Mouse (Mus musculus): Measurements from ENCODE around the gene A930004D18Rik.

A930004D18Rik gene

DNA sequence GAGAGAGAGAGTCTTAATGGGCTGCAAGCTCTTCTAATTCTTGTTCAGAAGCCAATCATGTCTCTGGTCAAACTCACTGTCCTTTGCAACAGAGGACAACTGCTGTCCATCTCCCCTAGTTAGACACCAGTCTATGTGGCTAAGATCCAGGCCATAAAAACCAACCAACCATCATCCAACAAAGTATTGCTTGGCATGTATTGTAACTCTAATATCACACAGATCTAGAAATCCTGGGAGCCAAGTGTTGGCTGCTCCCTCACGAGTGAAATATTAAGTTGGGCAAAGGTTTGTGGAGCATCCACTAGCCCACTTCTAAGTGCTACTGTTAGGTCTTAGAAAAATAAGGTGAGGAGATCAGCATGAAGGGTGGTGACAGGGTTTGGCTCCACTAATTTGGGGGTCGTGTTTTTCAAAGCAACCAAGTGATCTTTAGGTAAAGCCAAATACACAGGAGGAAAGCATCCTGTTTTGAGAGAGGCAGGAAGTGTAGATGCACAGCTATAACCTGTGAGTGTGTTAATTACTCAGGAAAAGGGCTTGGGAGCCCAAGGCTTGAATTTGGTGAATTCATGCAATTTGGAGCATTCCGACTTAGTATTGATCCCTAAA is 710 bp upstream of the A930004D18Rik start:
- DNase-seq (ENCODE audit: low read depth in 2 of 2, low spot score in 2 of 2), result no peak

DNA sequence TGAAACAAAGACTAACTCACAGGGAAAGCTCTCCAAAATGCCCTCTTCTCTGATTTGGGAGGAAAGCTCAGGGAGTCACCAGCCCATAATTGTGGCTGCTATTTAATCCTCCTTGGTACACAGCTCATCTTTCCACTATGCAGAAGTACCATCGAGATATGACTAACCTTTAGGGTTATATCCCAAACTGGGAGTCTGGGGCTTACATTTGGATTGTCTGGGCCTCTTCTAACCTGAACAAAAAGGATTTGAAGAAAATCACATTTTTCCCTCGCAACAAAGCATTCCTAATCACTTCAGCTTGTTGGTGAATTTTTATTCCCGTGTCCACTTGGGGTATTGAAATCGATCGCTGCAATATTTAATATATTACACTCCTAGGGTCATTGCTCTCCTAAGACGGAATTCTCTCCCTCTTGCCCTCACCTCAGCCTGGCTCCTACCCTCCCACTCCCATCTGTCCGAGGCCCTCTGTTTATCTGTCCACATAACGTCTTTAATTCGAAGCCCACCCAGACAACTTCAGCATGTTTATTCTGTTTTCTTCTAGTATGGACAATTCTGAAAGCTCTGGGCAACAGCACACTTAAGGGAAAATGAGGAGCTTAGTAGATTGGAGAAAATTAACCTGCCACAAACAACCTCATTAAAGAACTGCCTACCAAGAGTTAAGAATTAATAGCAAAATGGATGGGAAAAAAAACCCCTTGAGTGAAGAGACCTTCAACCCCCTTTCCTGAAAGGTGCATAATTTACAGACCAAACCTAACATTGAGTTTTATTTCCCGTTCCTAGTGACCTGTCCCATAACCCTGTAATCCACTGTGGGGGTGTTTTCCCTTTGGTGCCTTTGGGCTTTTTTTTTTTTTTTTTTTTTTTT is 2.9 kb downstream of the A930004D18Rik start:
- no peak for DNase-seq (ENCODE audit: low read depth in 2 of 2, low spot score in 2 of 2)

DNA sequence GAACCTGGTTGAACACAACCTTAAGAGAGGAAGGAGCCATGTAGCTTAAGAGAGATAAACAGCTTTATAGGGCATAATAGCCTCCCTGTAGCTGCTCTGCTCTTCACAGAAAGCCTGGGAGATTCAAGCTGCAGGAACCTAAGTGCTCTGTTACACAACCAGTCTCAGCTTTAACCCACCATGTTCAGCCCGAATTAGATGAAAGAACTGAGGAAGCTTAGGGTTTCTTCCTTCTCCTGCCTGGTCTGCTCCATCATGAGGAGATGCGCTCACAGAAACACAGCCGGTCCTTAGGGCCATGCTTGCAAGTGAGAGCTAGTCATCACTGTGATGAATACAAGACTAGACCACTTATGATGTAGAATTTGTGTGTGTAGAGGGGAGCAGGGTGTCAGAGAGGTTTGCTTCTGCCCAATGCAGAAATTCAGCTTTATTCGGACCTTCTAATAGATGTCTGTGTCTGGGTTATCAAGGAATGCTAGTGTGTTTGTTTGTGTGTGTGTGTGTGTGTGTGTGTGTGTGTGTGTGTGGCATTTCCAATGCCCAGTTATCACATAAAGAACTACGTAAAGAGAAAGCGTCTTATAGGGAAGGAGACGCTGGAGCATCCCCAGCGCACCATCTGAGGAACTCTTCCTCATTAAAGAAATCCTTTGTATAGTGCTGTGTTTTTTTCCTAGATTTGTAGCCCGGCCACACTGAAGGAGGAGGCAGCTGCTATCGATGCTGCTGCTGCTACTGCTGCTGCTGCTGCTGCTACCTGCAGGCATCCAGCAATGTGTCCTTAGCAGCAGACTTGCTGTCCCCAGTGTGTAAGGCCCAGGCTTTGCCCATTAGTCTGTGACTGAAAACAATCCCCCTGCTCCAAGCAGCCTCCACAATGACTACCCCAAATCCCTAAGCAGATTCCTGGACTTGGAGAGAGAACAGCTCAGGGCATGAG is 4.1 kb downstream of the A930004D18Rik start:
- DNase-seq (ENCODE audit: low read depth in 2 of 2, low spot score in 2 of 2), result no peak

DNA sequence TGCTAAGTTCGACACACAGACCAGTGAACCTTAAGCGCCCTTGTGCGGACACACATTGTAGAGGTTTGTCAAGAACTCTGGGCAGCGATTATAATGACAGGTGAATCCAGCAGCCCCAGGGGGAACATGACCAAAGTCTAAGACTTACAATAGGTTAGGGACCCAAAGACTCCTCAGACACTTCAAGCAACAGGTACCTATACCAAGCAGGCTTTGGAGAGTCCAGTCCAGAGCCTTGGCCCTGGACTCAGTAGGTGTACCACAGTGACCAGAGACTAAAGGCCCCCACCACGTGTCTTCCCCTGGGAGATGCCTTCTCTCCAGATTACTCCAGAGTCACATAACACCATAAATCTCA is 5.0 kb downstream of the A930004D18Rik start:
- DNase-seq (ENCODE audit: low read depth in 2 of 2, low spot score in 2 of 2), result no peak

DNA sequence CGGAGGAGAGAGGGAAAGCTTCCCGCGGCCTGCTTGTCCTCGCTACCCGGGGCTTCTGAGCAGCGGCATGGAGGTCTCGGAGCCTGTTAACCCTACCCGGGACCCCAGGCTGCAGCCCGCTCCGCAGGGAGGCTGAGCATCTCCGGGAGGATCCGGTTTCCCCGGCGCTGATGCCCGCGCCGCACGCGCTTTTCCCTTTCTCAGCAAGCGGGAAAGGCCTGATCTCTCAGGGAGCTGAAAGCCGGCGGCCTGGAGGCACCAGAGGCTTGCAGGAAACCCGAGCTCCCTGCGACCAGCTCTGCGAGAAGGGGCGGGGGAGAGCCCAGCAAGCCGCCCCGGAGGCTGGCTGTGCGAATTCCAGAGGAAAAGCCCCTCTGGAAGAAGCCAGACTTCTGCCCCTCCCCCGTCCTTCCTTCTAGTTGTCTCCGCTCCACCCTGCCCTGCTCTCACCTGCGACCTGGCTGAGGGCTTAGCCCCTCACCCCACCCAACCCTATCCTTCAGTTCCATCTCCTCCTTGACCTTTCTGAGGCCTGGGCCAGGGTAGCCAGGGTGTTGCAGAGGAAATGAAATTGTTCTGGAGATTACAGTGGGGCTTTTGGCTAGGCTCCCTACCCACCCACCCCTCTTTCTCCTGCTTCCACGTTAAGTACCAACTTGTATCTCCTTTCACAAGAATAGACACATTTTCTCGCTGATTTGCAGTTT is 5.6 kb downstream of the A930004D18Rik start:
- DNase-seq (ENCODE audit: low read depth in 2 of 2, low spot score in 2 of 2), result no peak

DNA sequence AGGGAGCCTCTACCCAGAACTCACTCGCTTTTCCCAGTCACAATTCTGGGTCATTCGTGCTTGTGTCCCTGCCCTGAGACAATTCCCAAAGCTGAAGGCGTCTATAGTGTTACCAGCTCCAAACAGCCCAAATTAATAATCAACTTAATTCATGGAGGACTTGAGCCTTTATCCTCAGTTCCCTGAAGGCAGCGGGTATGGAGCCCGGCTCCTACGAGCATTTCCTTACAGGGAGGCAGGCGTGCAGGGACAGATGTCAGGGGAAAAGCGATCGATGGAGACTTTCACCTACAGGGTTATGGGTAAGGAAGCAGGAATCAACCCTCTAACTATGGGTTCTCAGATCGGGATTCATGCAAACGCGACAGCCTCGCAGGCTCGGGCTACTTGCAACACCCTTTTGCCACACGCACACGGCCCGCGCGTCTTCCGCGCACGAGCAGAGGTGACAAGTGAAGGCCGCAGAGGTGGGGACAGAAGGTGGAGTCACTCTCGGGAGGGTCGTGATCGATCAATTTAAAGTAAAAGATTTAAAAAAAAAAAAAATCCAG is 6.2 kb downstream of the A930004D18Rik start:
- no peak for DNase-seq (ENCODE audit: low read depth in 2 of 2, low spot score in 2 of 2)

DNA sequence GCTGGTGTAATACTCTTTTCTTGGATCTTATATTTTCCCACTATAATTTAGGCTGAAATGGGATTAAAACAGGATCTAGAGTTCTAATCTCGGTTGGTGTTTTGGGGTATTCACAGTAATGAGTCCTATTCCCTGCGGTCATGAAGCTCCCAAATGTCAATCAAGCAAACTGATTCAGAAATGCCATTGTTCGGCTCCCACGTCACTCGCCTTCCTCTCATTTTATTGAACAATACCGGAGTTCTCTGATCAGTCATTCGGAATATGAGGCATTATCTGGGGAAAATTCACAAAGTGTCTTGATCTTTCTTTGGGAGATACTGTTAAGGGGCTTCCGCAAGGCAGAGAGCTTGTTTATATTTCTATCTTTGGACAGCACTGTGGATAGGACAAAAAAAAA is 7.0 kb downstream of the A930004D18Rik start:
- DNase-seq (ENCODE audit: low read depth in 2 of 2, low spot score in 2 of 2), result no peak

DNA sequence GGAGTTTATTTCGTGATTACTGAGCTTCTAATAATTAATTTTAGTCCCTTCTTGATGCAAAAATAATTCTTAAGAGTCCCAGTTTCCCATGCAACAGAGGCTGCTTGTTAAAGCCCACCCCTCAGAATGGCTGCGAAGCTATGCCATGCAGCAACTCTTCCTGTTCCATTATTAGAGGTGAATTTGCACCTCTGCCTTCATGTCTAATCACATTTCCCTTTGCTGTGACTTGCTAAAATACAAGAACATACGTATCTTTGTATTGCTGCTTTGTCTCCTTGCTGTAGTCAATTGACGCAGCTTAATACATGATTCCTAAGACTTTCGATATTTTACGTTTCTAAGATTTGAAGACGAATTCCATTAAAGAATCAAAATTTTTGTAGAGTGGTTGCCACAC is 7.9 kb downstream of the A930004D18Rik start:
- DNase-seq (ENCODE audit: low read depth in 2 of 2, low spot score in 2 of 2), result no peak

DNA sequence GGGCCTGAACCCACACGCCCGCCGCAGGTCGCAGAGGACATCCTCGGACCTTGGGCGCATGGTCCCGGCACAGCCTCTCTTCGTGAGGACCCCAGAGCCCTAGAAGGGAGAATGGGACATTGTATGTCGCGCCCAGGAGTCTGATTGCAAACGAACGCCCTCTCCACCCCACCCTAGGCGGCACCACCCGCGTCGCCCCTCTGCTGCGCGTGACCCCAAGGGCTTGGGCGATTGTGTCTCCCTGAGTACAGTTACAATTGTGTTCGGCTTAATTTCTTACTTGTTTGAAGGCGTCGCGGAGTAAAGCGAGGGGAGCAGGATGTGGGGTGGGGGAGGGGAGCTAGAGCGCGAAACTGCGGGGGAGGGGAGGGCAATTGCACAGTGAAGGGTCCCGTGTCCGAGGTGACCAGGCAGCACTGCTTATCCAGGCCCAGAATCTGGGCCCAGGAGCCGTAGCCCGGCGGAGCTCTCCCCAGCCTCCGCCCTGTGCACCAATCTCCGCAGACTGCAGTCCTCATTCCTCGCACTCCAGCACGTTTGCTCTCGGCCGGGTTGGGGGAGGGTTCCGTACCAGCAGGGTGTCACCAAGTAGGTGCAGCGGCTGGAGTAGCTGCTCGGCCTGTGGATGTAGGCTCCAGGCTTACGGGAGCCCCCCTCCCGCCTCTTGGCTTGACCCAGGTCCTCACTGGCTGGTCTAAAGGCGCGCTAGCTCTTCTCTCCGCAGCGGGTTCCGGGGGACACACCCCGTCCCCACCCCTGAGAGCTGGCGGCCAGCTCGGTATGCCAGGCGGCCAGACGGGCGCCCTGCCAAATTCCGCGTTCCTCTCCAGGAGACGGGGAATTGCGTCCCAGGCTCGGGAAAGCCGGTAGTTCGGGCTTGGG is 9.2 kb downstream of the A930004D18Rik start:
- DNase-seq (ENCODE audit: low read depth in 2 of 2, low spot score in 2 of 2), result peak in 1 of 2 experiments; percentile 51

DNA sequence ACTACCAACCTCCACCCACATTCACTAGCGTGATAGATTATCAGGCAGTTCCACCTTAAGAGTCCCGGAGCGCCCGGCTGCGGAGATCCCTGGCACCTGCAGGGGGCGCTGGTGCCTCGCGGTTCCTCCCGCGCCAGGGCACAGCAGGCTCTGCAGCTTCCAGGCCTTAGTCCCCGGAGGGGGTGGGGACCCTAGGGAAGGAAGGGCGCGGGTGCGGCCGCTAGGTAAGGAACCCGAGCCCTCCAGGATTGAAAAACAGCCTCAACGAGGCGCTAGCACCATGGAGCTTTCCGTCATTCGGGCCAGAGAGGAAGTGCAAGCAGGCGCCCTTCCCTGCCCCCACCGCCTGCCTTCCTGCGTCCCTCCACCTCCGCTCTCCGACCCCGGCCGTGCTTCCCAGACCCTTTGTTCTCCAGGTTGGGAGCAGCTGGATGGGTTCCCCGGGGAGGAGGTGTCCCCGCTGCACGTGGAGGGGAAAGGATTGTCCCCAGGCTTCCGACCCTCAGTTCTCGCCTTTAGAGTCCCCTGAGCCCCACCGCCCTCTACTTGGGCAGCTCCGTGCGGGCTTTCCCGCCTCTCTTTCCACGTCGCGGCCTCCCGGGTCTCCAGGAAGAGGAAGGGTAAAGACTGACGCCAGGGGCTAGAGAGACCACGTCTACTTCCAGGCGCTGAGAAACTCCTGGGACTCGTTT is 9.9 kb downstream of the A930004D18Rik start:
- peak; percentile 90 to 93 for DNase-seq (ENCODE audit: low read depth in 2 of 2, low spot score in 2 of 2)

DNA sequence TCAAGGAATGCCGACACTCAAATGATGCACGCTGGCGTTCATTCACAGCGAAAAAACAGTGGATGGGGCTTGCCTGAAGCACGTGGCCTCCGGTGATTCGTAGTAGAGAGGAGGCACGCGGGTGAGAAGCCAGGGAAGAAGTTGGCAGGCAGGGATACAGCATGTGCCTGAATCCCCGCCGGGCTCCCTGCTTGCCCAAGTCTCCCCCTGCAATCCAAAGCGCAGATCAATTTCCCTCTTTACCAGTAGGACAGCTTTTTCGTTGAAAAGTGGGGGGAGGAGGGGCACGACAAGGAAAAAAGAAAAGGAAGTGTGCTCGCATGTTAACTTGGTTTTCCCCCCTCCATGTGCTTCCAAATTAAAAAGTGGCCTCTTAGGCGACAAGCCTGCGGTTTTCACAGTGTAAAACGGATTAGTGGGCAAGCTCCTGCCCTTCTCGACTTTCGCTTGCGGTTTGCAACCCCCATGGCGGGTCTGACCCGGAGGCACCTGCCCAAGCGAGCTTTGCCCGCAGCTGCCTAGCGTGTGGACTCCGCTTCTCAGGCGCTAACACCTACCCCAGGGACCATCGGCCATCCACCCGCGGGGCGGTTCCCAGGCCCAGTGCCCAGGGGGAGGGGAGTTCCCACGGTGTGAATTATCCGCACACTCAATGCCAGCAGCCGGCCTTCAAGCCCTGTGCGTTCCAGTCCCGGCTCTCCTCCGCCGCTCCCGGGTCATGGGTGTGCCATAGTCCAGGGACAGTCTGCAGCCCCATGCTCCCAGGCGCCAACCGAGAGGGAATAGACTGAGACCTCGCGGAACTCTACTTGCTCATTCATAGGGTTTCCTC is 11.2 kb downstream of the A930004D18Rik start:
- DNase-seq (ENCODE audit: low read depth in 2 of 2, low spot score in 2 of 2), result no peak

DNA sequence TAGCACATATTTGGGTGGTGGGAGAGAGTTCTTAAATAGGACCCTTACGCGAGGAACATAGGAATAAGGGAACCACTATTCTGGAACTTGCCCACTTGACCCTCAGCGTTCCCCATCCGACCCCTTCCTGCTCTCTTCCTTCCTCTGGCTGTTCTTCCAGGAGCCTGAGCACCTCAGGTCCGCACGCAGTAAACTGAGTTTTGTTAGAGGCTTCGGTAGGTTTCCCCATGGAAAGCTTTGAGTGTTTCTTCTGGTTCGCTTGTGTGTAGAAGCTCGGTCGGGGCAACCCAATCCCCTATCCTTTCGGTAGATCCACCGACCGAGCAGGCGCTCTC is 11.8 kb downstream of the A930004D18Rik start:
- no peak for DNase-seq (ENCODE audit: low read depth in 2 of 2, low spot score in 2 of 2)

DNA sequence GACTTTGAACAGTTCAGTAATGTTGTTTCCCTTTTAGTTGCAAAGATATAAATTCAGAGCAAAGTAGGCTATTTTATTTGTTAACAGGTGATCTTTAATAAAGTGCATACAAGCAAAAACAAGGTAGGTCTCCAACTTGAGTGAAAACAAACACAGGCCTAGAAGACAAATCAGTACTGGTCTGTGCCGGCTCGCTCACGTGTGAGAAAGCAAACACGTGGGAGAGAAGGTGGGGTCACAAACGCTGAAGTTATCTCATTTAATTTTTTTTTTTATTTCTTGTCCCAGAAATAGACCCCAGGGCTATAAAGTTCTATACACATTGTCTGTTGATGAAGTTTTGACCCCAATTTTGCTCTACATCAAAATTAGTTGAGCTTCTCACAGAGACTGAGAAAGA is 12.4 kb downstream of the A930004D18Rik start:
- DNase-seq (ENCODE audit: low read depth in 2 of 2, low spot score in 2 of 2), result no peak

DNA sequence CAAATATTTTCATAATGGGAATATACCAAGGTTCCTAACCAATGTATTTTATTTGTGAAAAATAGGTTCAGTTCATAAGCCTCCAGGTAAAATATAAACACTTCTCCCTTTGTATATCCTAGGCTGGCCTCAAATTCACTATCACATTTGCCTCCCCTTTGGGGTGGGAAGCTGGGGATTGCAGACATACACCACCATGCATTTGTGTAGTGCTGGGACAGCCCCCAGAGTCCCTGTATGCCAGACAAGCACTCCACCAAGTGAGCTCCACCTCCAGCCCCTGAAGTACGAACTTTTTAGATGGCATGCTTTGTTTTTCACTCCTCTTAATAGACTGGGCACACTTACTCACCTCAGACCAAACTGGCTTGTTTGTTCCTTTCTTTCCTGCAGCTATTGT is 14.7 kb downstream of the A930004D18Rik start:
- DNase-seq (ENCODE audit: low read depth in 2 of 2, low spot score in 2 of 2), result no peak

DNA sequence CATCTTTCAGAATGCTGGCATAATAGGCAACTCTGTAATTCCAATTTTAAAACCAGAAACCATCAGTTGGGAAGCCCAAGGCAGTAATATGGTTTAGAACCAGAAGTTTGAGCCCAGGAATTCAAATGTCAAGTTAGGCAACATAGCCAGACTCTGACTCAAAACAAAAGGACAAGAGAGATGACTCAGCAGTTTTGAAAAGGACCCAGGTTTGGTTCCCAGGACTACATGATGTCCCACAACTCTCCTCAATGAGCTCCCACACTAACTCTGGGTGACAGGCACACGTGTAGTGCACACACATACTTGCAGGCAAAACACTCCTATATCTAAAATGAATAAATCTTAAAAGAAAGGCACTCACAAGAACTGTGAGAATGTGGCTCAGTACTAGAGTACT is 18.4 kb downstream of the A930004D18Rik start:
- no peak for DNase-seq (ENCODE audit: low read depth in 2 of 2, low spot score in 2 of 2)

DNA sequence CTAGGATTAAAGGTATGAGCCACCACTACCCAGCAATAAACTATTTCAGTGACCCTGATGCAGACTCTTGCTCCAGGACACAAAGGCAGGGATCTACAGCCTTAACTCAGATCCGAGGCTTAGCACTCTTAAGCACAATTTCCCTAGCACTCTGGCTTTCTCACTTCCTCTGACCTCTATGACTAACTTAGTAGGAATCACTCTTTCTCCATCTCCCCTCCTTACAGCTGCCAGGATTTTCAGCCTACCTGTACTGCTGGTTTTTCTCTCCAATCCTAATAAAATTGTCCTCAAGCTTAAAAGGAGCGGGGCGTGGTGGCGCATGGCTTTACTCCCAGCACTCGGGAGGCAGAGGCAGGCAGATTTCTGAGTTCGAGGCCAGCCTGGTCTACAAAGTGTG is 20.2 kb downstream of the A930004D18Rik start:
- no peak for DNase-seq (ENCODE audit: low read depth in 2 of 2, low spot score in 2 of 2)

DNA sequence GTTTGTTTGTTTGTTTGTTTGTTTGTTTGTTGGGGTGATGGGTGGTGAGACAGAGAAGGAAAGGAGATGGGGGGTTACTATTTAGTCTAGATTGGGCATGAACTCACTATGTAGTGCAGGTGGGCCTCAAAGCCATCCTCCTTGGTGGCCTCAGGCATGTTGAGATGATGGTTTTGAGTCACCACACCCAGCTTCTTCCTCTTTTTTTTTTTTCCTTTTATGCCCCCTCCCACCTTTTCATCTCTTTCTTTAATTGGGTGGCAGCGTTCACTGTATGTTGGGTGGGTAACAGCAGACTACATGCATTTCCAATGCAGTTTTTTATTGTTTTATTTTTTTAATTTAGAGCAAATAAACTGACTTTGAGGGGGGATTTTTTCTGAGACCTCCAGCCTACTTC is 20.9 kb downstream of the A930004D18Rik start:
- DNase-seq (ENCODE audit: low read depth in 2 of 2, low spot score in 2 of 2), result no peak

DNA sequence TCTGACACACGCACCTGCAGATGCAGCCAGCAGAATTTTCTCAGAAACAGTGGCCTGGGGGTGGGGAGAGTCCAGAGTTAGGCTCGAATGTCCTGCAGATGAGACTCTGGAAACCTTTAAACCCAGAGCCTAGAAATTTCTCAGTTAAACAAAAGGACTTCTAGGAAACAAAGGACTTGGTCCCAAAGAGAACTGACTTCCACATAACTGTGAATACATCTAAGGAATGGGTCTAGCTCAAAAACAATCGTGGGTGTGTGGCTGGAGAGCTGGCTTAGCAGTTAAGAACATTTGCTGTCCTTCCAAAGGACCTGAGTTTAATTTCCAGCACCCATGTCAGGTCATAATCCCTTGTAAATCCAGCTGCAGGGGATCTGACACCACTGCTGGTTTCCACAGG is 22.0 kb downstream of the A930004D18Rik start:
- no peak for DNase-seq (ENCODE audit: low read depth in 2 of 2, low spot score in 2 of 2)
